Mouse (Mus musculus) cerebellum, adult 2 months (tissue): ENCODE results near the gene Trappc3.

Experiments
- CTCF ChIP-seq: fragments of 200-500 bp; IDR thresholded peaks from 2 replicates; pipeline ENCODE4 v1.5.1; 2011; ENCODE audit warnings: low read depth, mild to moderate bottlenecking, control low read depth, low read length, moderate library complexity, borderline replicate concordance; ENCODE audit not compliant: insufficient read depth
- POLR2A ChIP-seq: fragments of 200-500 bp; IDR thresholded peaks from 2 replicates; pipeline ENCODE4 v1.6.1; 2011; ENCODE audit warnings: low read length, control low read depth, borderline replicate concordance; ENCODE audit not compliant: insufficient read depth

DNA sequence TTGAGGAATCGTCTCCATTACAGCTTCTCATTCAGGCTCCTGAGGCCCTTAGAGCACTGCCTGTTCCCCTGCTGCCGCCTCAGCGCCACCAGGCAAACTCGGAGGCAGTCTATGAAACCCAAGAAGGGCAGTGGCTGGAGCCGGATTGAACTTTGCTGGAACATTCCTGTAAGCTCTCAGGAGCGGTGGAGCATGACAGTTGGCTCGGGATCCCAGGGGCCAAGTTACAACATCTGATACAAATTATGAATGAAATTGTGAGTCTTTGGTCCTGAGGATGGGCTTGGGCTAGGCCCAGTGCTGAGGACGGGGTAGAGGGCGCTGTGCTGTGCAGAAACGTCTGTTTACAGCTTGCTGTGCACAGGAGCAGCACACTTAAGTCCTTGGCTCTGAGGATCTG is 52.3 kb downstream of the Trappc3 start:
- no peak for TF ChIP-seq POLR2A
- no peak for TF ChIP-seq CTCF
